Mouse (Mus musculus): ENCODE data around the gene Hspa1l.
"Not testable (repeated sequence)": the region's sequence is repeated elsewhere in the genome, so short reads cannot be mapped to it uniquely, and the experiment has no call there.

The Hspa1l gene

DNA sequence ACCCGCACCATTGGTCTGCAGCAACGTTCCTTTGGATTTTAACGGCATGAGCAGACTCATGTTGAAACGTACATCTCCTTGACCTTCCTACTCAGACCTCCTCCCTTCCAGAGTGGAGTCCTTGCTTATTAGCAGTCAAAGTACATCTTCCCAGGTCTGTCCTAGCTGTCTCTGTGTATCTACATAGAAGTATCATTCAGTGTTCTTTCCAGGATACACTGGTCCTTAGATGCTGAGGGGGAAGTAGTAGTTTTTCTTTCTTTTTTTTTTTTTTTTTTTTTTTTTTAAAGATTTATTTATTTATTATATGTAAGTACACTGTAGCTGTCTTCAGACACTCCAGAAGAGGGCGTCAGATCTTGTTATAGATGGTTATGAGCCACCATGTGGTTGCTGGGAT lies 33.4 kb downstream of the Hspa1l start:
- DNase-seq, result not testable (repeated sequence)

DNA sequence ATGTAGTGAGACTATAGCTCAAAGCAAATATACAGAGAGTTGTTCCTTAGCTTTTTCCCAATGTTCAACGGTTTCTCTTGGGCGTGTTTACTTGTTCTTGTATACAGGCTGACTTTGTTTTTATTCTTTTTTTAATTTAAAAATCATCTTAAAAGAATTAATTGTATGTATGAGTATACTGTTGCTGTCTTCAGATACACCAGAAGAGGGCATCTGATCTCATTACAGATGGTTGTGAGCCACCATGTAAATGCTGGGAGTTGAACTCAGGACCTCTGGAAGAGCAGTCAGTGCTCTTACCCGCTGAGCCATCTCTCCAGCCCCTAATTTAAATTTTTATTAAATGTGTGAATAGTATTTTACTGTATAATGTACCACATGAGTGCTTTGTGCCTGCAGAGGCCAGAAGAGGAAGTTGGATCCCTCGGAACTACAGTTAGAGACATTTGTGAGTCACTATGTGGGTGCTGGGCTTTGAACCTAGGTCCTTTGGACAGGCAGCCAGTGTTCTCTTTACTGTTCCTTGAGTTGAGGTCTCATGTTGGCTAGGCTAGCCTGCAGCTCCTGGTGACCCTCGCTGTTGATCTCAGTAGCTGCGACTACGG lies 35.0 kb downstream of the Hspa1l start:
- DNase-seq, result no peak

DNA sequence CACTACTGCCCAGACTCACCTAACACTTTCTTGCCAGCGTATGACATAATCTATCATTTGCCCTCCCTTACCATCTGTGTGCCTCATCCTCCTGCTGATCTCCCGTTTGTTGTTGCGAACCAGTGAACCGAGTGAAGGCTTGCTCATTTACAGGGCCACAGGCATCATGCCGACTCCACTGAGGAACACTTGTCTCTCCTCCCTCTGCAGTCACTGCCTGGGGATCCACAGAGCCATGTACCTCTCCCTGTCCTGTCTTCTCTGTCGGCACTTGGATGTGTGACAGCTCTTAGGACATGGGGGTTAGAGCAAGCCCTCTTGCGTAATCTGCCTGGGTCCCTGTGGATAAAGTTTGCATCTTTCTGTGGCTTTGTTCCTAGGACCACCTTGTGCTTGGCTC lies 37.1 kb downstream of the Hspa1l start:
- DNase-seq, result peak; percentile 72

DNA sequence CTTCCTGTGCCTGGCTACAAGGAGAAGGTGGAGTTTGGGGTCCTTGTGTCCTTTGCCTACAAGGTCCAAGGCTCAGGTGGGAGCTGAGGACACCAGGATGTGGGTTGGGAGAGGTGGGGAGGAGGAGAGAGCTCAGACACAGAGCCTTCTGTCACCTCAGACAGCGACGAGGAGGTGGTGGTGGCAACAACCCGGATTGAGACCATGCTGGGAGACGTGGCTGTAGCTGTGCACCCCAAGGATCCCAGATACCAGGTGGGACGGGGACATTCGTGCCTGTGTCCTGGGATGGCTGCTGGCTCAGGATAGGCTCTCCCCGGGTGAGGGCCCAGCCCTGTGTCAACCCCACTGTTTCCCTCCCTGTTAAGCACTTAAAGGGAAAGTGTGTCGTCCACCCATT lies 38.9 kb downstream of the Hspa1l start:
- DNase-seq, result no peak

DNA sequence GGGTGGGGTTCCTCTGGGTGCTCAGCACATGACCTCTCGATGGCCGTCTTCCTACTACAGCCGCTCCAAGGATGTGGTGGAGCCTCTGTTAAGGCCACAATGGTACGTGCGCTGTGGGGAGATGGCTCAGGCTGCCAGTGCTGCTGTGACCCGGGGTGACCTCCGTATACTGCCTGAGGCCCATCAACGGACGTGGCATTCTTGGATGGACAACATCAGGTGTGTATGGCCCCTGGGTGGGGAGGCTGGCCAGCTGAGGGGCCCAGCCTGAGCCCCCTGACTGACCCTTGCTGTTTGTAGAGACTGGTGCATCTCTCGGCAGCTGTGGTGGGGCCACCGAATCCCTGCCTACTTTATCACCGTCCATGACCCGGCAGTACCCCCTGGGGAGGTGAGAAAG lies 39.9 kb downstream of the Hspa1l start:
- peak; percentile 21 for DNase-seq

DNA sequence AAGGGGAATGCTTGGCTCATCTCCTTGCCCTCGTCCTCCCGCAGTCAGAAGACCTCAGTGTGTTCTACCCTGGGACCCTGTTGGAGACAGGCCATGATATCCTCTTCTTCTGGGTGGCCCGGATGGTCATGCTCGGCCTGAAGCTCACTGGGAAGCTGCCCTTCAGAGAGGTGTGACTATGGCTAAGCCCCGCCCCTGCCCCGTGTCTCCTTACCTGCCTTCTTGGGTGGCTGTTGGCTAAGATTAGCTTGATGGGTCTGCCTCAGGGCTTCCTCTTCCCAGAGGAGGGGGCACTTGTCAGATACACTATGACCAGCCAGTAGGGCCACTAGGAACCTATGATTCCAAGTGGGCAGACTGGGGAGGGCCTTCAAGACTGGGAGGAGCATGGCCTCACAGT lies 40.7 kb downstream of the Hspa1l start:
- no peak for DNase-seq

DNA sequence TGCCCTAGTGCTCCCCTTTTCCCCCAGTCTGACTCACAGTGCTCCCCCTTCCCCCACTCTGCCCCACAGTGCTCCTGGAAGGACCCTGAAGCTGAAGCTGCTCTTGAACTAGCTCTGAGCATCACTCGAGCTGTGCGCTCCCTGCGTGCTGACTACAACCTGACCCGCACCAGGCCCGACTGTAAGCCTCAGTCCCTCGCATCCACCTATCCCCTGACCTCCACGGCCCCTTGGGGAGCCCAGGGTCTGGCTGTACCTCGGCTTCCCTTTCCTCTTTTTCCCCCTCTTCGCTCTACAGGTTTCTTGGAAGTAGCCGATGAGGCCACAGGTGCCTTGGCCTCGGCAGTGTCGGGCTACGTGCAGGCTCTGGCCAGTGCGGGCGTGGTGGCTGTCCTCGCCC lies 42.8 kb downstream of the Hspa1l start:
- DNase-seq, result no peak

DNA sequence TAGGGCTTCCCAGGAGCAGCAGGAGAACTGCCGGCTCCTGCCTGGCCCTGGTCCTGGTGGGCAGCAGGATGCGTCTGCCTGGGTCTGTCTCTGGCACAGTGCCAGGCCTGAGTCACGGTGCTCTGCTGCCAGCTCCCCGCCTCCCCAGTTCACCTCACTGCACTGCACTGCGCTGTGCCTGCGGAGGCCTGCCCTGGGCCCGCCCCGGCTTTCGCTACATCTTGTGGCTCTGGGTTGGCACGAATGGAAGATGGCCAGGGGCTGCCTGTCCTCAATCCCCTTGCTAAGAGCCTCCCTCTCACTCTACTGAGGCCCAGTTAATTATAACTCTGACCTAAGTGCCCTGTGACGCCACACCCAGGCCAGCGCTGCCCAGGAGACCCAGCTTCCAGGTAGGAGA lies 43.9 kb downstream of the Hspa1l start, which contains the start of gene Vwa7:
Vwa7 (plus strand) TSS at position 204 of the 400 bp plus-strand sequence.
- DNase-seq, result peak; percentile 80

DNA sequence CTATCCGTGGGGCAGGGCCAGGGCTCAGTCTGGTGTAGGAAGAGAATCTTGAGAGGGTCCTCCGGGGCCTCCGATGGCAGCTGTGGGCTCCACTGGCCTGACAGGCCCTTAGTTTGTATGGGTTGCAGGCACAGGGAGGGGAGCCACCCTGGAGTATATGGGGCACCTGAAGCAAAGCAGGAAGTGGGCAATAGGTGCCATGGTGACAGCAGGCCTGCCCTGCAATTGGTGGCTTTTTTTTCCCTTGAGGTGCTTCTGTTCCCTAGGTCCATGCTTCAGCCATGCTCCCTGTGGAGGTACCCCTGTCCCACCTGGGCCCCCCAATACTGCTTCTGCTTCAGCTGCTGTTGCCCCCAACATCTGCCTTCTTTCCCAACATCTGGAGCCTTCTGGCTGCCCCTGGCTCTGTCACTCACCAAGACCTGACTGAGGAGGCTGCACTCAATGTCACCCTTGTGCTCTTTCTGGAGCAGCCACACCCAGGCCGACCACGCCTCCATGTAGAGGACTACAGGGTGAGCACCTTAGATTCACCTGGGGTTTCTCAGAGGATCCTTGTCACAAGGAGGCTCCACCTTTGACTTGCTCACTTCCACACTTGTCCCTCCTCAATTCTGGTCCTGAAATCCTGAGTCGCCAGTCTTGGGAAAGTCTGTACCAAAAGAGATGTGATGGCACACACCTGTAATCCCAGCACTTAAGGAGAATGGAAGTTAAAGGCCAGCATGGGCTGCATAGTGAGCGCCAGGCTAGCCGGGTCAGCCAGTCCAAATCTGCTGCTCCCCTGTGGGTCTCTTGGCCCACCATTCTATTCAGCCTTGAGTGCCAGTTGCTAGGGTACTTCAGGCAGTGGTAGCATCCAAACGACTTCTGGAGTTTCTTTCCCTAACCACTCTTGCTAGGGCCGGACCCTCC lies 44.5 kb downstream of the Hspa1l start:
- peak; percentile 32 for DNase-seq

DNA sequence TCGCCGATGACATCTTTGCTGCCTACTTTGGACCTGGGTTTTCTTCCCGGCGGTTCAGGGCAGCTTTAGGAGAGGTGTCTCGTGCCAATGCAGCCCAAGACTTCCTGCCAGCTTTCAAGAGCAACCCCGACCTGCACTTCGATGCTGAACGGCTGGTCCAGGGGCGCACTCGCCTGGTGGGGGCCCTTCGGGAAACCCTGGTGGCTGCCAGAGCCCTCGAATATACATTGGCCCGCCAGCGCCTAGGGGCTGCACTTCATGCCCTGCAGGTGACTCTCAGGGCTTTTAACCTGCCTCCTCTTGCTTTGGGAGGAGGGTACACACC lies 45.2 kb downstream of the Hspa1l start:
- DNase-seq, result peak; percentile 22

DNA sequence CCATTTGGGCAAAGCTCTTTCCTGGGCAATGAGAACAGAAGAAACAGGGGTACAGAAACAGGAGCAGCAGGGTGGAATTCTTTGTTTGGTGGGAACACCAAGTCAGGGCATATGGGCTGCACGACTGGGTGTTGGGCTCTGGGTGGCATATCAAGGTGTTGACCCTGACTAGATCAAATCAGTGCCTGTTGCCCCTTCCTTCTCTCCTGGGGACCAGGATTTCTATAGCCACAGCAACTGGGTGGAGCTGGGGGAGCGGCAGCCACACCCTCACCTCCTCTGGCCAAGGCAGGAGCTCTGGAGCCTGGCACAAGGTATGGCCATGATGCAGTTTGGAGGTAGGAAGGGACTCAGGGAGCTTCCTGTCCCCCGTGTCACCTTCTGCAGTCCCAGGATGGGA lies 45.7 kb downstream of the Hspa1l start:
- DNase-seq, result no peak

DNA sequence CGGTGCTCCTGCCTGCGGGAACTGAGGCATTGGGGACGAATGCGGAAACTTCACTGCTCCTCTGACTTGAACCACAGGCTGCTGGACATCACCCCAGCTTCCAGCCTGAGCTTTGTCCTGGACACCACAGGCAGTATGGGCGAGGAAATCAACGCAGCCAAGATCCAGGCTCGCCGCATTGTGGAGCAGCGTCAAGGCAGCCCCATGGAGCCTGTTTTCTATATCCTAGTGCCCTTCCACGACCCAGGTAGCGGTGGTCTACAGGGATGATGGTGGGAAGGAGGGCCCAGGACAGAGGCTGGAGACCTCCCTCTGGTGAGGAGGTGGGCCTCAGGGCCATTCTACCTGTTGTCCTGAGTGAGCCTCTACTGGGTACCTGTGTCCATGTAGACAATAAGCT lies 47.4 kb downstream of the Hspa1l start:
- DNase-seq, result no peak

DNA sequence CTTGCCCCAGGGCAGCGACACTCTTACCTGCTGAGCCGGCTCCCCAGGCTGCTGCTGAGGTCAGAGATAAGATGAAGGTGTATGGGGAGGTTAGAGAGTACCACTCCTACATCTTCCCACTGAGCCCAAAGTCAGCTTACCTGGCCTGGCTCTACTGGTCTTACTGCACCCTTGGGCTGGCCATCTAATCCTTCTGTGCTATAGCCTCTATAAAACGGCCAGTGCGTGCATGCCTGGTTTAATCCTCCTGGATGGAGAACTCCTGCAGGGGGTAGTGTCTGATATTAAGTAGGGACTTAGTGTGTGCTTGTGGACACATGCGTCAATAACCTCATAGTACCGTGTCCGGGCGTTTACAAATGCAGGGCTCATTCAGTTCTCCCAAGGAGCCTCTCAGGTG lies 48.0 kb downstream of the Hspa1l start:
- no peak for DNase-seq

DNA sequence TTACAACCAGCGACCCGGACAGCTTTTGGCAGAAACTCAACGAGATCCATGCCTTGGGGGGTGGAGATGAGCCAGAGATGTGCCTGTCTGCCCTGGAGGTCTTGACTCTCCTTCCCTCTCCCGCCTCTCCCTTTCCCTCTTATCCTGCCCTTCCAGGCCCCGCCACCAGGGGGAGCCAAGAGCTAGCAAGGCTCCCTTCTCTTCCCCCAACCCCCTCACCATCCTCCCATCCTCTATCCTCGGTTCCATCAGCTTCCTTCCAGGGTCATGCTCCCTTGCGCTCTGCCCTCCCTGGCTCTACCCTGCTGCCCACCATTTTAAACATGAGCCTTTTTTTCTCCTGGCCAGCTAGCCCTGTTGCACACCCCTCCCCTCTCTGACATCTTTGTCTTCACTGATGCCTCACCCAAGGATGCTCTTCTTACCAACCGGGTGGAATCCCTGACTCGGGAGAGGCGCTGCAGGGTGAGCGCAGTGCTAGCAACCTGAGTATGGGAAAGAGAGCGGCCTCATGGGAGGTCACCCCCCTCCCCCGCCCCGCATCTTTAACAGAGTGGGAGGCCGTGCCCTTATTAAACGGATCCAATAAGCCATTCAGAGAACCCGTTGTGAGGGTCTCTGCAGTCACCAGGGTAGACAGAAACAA lies 48.8 kb downstream of the Hspa1l start:
- DNase-seq, result peak; percentile 86

DNA sequence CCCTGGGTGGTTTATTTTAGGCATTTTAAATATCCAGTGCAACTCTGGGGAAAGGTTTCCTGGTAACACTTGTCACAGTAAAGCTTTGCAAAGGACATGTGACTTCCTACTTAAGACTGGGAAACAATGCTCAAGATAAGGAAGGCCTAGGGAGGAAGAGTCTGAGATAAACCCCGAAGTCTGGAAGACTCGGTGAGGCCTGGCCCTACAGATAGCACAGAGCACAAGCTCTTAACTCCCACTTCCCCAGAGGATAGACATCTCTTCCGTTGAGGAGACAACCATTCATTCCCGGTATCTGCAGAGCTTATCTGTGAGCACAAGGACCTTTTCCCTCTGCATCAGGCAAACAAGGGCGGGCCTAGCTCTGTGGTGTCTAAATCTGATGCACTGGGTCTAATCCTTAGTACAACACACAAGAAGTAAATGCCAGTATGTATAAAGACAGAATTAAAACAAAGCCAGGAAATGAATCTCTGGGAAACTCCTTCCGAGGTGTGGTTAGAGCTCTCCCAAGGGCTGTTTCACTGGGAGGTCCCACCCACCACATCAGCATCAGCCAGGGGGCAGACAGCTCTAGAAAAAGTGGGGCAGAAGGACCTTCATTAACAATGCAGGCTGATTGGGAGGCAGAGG lies 49.5 kb downstream of the Hspa1l start:
- DNase-seq, result no peak

DNA sequence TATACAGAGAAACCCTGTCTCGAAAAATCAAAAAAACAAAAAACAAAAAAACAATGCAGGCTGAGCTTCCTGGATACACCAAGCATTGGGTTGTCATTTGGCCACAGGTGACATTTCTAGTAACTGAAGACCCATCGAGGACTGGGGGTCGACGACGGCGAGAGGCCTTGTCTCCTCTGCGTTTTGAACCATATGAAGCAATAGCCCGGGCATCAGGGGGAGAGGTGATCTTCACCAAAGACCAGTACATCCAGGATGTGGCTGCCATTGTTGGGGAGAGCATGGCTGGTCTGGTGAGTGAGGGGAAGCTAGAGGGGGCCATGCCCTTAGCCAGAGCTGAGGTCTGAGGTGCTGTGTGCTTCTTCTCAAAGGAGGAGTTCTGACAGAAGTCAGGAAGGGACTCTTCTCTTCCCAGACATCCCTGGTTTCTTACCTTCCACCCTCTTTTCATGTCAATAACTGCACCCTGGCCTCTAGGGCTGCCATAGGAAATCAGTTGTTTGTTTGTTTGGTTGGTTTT lies 50.1 kb downstream of the Hspa1l start:
- no peak for DNase-seq

DNA sequence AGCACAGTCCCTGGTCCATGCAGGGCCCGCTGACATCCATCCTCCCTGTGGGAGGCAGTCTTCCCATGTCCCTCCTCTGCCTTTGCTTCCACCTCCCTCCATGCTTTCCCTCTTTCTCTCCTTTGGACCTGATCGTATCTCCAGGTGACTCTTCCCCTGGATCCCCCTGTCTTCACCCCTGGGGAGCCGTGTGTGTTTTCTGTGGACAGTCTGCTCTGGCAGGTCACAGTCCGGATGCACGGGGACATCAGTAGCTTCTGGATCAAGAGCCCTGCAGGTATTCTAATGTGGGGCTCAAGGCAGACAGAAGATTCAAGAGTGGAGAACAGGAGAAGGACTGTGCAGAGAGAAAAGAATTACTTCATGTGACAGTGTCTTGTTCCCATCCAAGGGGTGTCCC lies 50.7 kb downstream of the Hspa1l start:
- no peak for DNase-seq

DNA sequence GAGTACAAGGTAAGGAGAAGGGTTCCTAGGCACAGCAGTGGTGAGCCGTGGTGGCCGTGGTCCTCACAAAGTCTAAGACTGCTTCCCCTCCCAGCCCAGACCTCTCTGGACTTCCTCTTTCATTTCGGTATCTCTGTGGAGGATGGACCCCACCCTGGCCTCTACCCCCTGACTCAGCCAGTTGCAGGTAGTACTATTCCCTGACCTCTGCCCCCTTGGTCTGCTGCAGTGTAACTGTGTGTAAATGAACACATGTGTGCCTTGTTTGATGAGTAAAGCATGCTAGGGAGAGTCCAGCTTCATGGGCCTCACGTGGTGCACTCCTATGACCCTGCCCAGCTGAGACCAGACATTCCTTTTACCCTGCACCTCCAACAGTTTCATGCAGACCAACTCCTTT lies 51.3 kb downstream of the Hspa1l start:
- DNase-seq, result no peak

DNA sequence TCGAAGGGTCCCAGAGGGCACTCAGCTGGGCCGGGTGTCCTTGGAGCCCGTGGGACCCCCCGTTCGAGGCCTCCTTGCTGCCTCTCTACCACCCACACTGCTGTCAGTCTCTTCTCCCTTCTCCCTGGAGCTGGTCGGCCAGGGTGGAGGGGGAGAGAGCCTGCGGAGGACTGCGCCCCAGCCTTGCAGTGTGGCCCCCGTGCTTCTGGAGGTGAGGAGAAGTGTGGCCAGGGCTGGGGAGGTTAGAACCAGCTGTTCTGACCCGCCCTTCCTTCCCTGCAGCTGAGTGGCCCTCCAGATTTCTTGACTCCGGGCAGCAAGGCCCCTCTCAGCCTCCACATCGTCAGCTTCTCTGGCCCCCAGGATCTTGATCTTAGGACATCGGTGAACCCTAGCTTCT lies 51.8 kb downstream of the Hspa1l start:
- no peak for DNase-seq

DNA sequence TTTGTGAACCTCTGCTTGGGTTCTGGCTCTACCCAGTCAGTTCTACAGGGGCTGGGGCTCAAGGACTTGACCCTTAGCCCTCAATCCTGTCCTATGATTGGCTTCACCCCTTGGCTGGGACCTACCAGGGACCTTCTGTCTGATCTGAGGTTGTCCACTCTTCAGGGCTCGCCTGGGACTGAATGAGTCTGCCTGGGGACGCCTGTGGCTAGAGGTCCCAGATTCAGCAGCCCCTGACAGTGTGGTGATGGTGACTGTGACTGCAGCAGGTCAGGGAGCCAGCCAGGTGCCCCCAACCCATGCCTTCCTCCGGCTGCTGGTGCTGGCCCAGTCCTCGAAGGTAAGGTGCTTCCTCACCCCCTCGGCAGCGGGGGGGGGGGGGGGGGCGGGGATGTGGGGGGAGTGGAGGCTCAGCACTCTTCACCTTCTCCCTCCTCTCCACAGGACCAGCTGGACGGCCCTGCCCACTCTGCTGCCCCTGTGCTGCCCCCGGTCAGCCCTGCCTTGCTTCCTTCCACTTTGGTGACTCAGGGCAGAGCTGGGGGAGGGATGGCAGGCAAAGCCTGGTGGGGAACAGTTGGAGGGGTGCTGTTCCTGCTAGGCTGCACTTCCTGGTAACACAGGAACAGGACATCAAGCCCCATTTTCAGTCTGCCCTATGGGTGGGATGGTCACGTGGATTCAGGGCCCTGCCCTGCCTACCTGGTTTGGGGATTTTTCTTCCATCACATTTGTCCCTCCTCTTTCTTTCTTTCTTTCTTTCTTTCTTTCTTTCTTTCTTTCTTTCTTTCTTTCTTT lies 52.4 kb downstream of the Hspa1l start:
- DNase-seq, result no peak

DNA sequence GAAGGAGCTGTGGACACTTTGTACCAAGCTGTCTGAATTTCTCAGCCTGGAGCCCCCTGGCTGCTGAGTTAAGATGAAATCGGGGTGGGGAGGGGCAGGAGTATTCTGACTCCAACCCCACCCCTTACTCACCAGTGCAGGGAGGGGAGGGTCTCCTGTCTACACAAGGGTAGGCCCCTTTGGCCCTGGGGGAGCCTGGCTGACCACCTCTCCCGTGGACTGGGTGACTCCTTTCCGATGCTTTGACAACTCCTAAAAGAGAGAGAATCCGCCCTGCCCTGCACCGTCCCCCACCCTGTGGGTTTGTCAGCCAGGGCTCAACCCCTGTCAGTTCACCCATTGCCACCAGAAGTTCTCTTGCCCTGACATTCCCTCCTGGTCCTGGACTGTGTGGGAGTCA lies 53.7 kb downstream of the Hspa1l start:
- DNase-seq, result no peak

DNA sequence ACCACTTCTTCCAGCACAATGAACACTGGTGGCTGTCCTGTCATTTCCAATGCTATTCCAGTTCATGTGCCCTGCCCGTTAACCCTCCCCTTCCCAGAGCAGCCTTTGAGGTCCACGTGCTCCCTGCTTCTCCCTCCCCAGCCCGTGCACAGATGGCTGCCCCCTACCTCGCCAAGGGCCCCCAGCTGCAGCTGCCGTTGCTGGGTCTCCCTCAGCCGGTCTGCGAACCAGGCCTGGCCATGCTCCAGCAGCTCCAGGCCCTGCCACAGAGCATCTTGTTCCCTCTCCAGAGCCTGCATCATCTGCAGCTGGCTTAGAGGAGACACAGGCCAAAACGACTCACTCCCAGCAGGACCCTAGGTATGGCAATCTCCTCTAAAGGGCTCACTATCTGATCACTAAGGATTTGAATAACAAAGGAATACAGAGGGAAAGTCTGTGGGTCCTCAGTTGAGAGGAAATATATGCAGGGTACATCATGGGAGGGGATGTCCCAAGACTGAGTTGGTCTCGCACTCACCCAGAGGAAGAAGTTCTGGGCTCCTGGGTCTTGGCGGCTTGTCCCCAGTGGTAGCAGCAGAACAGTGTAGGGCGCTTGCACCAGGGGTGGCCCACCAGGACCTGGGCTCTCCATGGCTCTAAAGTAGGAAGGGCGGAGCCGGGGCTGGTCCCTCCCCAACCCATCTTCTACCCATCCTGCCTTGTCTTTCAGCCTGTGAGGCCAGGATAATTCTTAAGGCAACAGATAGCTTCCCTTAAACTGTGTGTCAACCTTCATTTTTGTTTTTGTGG lies 55.0 kb downstream of the Hspa1l start, which contains the start of gene Sapcd1:
Sapcd1 (minus strand) TSS at position 740 of the 792 bp plus-strand sequence.
- DNase-seq, result no peak

All from cerebellum, adult 11 months (tissue).